Mouse (Mus musculus) limb, embryonic 15.5 days (tissue): ENCODE results near the gene Alad. TPM values are rescaled to one million over a fixed set of nuclear protein-coding genes. Genes with fewer than 3 reads are reported as not detected.

ENCODE experiments used
- ATAC-seq: fragments of 200-750 bp; cut with Nextera tagmentation; 2 replicates; pipeline ENCODE4 v1.8.0; 2017; ENCODE audit warnings: low read depth, moderate TSS enrichment; ENCODE audit not compliant: insufficient number of reproducible peaks, low FRiP score, low TSS enrichment
- H3K27ac ChIP-seq: fragments of 300-500 bp; sonication (generic); 2 replicates; pipeline ENCODE4 v1.5.1; 2015; ENCODE audit warnings: moderate library complexity, mild to moderate bottlenecking, inconsistent platforms
- H3K27me3 ChIP-seq: fragments of 300-500 bp; sonication (generic); 2 replicates; pipeline ENCODE4 v1.6.1; 2015; ENCODE audit warnings: inconsistent platforms
- H3K36me3 ChIP-seq: fragments of 300-500 bp; sonication (generic); 2 replicates; pipeline ENCODE4 v1.6.1; 2015; ENCODE audit warnings: inconsistent platforms
- H3K4me1 ChIP-seq: fragments of 300-500 bp; sonication (generic); 2 replicates; pipeline ENCODE4 v1.6.1; 2015; ENCODE audit warnings: inconsistent platforms
- H3K4me2 ChIP-seq: fragments of 300-500 bp; sonication (generic); 2 replicates; pipeline ENCODE4 v1.6.1; 2015; ENCODE audit warnings: mild to moderate bottlenecking, inconsistent platforms
- H3K4me3 ChIP-seq: fragments of 300-500 bp; sonication (generic); 2 replicates; pipeline ENCODE4 v1.5.1; 2015; ENCODE audit warnings: mild to moderate bottlenecking, inconsistent platforms
- H3K9ac ChIP-seq: fragments of 300-500 bp; sonication (generic); 2 replicates; pipeline ENCODE4 v1.6.1; 2015; ENCODE audit warnings: inconsistent platforms
- H3K9me3 ChIP-seq: fragments of 300-500 bp; sonication (generic); 2 replicates; pipeline ENCODE4 v1.6.1; 2016; ENCODE audit warnings: inconsistent platforms
- WGBS: fragments of 180-500 bp; shearing (Covaris S2); methylation state at CpG from one replicate; pipeline ENCODE4 v1.1.7; 2015; 5-methylcytosine and 5-hydroxymethylcytosine counted together
- polyA plus RNA-seq: library from polyadenylated mRNA; unstranded; fragments of >200 nt; fragmentation: Nextera tagmentation; extraction: Ambion mirVana; gene quantifications from 2 replicates; pipeline ENCODE4 v1.2.1, GENCODE M21; 2015

Alad gene
- polyA plus RNA-seq, 1 experiment from 2014 or later, result 86.5 TPM

DNA sequence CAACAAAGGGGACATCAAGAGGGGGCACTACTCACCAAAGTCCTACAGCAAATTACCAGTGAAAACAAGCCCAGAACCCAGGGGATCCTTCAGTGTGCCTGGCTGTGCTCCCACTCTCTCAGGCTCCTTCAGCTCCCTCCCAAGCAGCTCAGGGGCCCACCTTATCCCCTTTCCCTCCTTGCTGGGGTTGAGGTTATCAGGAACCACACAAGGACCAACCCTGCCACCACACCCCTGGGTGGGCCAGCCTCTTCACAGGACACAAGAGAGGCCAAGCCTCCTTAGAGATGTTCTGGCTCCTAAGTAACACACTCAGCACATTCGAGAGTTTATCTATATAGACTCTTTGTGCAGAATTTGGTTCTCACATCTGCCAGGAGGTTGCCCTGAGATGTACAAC, 3.1 kb downstream of the Alad start:
- 86% methylated on average over 1 of the region's 1 CpGs for WGBS
- H3K36me3 ChIP-seq, result peaks cover 26% of the 10 kb centered on the region
- H3K27me3 ChIP-seq, result no peaks in the 10 kb centered on the region
- peak overlapping the region; percentile 74 for H3K27ac ChIP-seq
- no peak overlapping the region for H3K4me2 ChIP-seq
- no peaks in the 10 kb centered on the region for H3K9me3 ChIP-seq
- peaks cover 39% of the 10 kb centered on the region for H3K4me1 ChIP-seq
- no peak overlapping the region for H3K9ac ChIP-seq
- H3K4me3 ChIP-seq, result no peak overlapping the region
- no peak for ATAC-seq

DNA sequence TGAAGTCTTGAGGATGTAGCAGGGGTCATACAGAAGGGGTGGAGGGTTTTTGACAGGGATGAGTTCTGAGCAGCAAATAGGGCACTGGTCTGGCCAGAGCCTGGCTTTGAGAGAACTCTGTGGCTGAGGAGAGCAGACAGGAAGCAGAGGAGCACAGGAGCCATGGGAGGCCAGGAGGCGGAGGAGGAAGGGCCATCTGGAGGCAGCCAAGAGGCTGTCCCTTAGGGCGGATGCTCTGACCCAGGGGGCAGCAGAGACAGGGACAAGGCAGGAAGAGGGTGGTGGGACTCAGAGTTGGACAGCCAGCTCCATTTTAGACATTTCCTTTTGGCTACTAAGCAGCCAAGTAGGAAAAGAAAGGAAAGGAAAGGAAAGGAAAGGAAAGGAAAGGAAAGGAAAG, 3.6 kb downstream of the Alad start:
- H3K27ac ChIP-seq, result no peak overlapping the region; the same call in 1 of the 2 replicates
- H3K36me3 ChIP-seq, result peaks cover 31% of the 10 kb centered on the region
- no peak overlapping the region for H3K9ac ChIP-seq
- H3K4me1 ChIP-seq, result peaks cover 39% of the 10 kb centered on the region
- H3K9me3 ChIP-seq, result no peaks in the 10 kb centered on the region
- ATAC-seq, result no peak
- no peaks in the 10 kb centered on the region for H3K27me3 ChIP-seq
- H3K4me3 ChIP-seq, result no peak overlapping the region
- H3K4me2 ChIP-seq, result no peak overlapping the region
- 26% methylated on average over 2 of the region's 2 CpGs for WGBS

DNA sequence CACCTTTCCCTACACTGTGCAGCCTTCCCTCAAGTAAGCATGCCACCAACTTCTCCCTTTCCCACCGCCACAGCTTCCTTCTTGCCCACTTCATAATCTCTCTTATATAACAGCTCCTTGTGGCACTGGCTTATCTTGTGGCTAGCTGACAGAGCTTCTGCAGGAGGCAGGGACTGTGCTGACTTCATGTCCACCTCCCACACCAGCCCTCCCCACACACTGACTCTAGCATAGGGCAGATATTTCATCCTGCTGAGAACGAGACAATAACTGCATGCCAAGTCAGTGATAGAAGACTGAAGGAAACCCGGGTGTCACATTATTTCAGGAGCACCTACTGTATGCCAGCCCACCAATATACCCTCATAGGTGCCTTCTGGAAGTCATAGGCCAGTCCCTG, 4.2 kb downstream of the Alad start:
- Histone ChIP-seq H3K27me3 (no peaks in the 10 kb centered on the region), H3K36me3 (peaks cover 37% of the 10 kb centered on the region), H3K9me3 (no peaks in the 10 kb centered on the region), H3K4me2 (no peak overlapping the region), H3K27ac (no peak overlapping the region; the same call in 1 of the 2 replicates), H3K9ac (no peak overlapping the region), H3K4me1 (peaks cover 39% of the 10 kb centered on the region), H3K4me3 (no peak overlapping the region)
- no peak for ATAC-seq
- 74% methylated on average over 3 of the region's 3 CpGs for WGBS

DNA sequence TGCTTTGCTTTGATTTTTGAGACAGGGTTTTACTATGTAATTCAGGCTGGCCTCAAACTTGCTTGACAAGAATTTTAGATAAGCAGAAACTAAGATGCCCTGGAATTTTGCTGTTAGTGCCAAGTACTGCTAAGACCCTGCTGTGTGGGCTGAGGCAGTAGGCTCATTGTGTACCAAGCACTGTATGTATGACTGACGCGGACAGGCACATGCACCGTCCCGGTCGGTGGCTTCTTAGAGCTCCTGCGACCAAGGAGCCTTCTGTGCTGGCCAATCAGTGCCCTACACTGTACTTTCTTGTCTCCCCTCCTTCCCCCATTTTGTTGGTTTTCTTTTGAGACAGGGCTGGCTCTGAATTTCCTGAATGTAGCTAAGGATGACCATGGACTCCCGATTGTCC, 4.7 kb downstream of the Alad start:
- no peak overlapping the region for H3K27ac ChIP-seq
- ATAC-seq, result no peak
- 80% methylated on average over 7 of the region's 7 CpGs for WGBS

DNA sequence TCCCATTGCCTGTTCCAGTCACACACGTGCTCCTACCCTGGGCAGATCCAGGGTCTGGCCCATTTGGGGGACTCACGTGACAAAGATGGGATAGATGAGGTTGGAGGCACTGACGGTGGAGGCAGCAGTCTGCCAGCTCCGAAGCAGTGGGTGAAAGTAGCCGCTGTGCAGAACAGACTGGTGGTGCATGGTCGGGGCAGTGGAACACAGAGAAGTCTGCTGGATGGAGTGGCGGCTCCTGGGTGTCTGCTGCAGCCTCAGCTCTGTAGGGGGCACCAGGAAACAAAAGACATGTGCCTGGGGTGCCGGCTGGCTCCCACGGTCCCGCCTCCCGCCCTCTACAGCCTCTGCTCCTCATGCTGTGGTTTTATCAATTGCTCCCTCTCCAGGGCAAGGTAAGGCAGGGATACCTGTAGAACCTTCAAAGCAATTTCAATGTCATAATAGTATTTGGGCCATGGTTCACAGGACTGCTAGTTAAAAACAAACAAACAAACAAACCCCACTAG, 5.7 kb downstream of the Alad start:
- WGBS, result 47% methylated on average over 11 of the region's 11 CpGs
- peaks cover 37% of the 10 kb centered on the region for H3K4me1 ChIP-seq
- H3K9ac ChIP-seq, result no peak overlapping the region
- no peak overlapping the region for H3K4me3 ChIP-seq
- ATAC-seq, result no peak
- no peak overlapping the region for H3K4me2 ChIP-seq
- H3K27ac ChIP-seq, result no peak overlapping the region
- no peaks in the 10 kb centered on the region for H3K27me3 ChIP-seq
- H3K36me3 ChIP-seq, result peaks cover 52% of the 10 kb centered on the region
- no peaks in the 10 kb centered on the region for H3K9me3 ChIP-seq

More for the DNA sequence above, 4.7 kb downstream of the Alad start:
- no peak overlapping the region for H3K4me3 ChIP-seq
- no peaks in the 10 kb centered on the region for H3K9me3 ChIP-seq
- no peak overlapping the region for H3K4me2 ChIP-seq
- no peaks in the 10 kb centered on the region for H3K27me3 ChIP-seq
- H3K36me3 ChIP-seq, result peaks cover 42% of the 10 kb centered on the region
- no peak overlapping the region for H3K9ac ChIP-seq
- H3K4me1 ChIP-seq, result peaks cover 39% of the 10 kb centered on the region

DNA sequence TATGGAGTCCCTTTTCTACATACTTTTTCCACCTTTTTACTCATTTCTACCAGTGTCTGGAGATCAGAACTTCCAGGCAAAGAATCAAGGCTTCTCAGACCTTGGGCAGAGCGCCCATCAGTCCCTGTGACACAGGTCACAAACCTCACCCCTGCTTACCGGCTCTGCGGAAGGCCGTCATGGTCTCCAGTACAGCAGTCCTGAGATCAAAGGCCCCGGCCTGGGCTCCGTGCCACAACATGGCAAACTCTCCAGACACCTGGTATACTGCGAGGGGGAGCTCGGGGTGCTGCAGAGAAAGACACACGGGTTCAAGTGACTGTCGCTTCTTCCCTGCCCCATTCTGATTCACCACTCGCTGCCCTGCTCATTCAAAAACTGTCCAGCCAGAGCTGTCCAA, 9.8 kb downstream of the Alad start:
- Histone ChIP-seq H3K9ac (no peak overlapping the region), H3K4me3 (no peak overlapping the region), H3K9me3 (no peaks in the 10 kb centered on the region), H3K36me3 (peaks cover 68% of the 10 kb centered on the region), H3K27me3 (no peaks in the 10 kb centered on the region), H3K27ac (no peak overlapping the region), H3K4me1 (peaks cover under 1% of the 10 kb centered on the region; the same call in 1 of the 2 replicates), H3K4me2 (no peak overlapping the region)
- WGBS, result 87% methylated on average over 11 of the region's 11 CpGs
- ATAC-seq, result no peak

DNA sequence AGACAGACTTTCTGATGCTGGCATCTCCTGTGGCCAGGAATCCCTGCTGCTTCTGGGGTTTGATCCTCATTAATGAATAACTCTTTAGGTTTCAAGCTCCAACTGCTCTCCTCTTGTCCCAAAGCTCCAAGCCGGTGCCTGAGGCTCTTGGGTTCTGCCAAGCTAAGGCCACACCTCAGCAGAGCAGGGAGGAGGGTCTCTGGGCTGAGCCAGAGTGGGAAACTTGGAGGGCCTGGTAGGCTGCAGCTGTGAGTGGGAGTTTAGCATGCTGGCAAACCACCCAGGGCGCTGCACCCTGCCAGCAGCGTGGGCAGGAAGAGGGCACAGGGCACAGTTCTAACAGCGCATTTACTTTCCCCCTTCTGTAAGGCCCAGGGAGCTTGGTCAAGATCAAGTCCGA, 10.9 kb downstream of the Alad start:
- ATAC-seq, result no peak
- Histone ChIP-seq H3K9ac (no peak overlapping the region), H3K27ac (no peak overlapping the region), H3K9me3 (no peaks in the 10 kb centered on the region), H3K4me2 (no peak overlapping the region), H3K36me3 (peaks cover 64% of the 10 kb centered on the region), H3K4me3 (no peak overlapping the region), H3K27me3 (no peaks in the 10 kb centered on the region), H3K4me1 (no peaks in the 10 kb centered on the region; the same call in 1 of the 2 replicates)
- WGBS, result 97% methylated on average over 5 of the region's 5 CpGs

DNA sequence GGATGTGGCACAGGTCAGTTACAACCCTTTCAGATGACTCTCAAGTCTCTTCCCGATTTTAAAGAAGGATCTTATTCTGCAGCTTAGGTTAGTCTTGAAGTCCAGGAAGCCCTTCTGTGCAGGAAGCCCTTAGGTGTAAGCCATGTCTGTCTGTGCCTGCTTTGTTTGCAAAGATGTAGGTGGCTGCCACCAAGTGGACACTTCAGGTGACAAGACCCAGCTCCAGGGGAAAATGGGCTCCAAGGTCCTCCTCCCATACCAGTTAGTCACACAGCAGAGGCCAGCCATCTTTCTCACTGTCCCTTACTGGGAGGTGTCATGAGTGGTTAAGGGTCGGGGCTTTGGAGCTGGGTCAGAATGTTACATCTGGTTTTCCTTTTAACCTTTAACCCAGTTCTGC, 12.9 kb downstream of the Alad start:
- Histone ChIP-seq H3K4me3 (no peak overlapping the region), H3K4me2 (no peak overlapping the region), H3K36me3 (peaks cover 44% of the 10 kb centered on the region), H3K4me1 (peaks cover 4% of the 10 kb centered on the region), H3K27me3 (no peaks in the 10 kb centered on the region), H3K9ac (no peak overlapping the region), H3K27ac (no peak overlapping the region), H3K9me3 (no peaks in the 10 kb centered on the region)
- ATAC-seq, result no peak
- WGBS, result 47% methylated on average over 2 of the region's 2 CpGs

DNA sequence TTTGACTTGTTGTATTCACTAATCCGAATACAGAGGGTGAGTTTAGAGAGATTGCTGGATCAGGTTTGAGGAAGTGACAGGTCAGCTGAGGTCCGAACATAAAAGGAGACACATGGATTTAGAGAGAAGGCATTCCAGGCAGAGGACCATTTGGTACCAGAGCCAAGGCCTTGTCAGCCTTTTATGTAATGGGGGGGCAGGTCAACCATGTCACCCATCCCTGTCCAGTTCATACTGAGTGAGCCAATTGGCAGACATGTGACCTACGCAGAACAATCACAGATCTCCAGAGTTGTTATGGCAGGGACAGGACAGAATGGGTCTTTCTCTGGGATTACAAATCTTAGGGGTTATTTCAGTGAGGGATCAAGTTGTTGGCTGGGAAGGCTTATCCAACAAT, 13.7 kb downstream of the Alad start:
- ATAC-seq, result no peak
- no peak overlapping the region for H3K4me3 ChIP-seq
- WGBS, result 81% methylated on average over 3 of the region's 3 CpGs
- H3K36me3 ChIP-seq, result peaks cover 36% of the 10 kb centered on the region
- H3K4me2 ChIP-seq, result no peak overlapping the region
- H3K9ac ChIP-seq, result no peak overlapping the region
- no peaks in the 10 kb centered on the region for H3K27me3 ChIP-seq
- no peak overlapping the region for H3K27ac ChIP-seq
- peaks cover 7% of the 10 kb centered on the region for H3K4me1 ChIP-seq
- no peaks in the 10 kb centered on the region for H3K9me3 ChIP-seq

DNA sequence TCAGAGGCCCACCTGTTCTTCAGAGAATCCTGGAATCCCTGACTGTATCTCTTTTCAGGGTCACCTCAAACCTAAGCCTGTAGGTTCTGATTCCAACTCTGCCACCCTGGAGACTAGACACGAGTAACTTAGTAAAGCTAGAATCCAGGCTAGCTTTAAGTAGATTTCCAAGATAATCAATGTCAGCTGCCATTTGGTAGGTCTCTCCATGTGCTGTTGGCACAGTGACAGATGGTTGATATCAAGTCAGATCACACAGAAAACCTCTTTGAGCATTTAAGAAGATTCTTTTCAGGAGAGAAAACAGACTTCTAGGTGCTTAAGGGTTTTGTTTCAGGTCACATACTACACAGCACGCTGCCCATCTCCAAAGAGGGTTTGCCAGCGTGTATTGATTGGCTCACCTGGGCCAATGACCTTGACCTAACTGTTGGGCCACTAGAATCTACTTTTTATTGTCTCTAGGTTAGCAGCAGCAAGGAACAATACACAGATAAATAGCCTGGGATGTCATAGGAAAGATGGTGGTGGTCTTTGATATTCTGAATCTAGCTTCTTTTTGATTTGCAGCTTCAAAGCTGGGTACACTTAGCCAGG, 16.2 kb downstream of the Alad start, which contains the start of gene Hdhd3:
Hdhd3 (minus strand) TSS at position 94 of the 597 bp plus-strand sequence.
- peaks cover 7% of the 10 kb centered on the region for H3K4me1 ChIP-seq
- no peaks in the 10 kb centered on the region for H3K9me3 ChIP-seq
- peaks cover 26% of the 10 kb centered on the region for H3K36me3 ChIP-seq
- 71% methylated on average over 3 of the region's 3 CpGs for whole genome bisulfite sequencing
- no peak for ATAC-seq
- peak within 1 kb of the TSS; percentile 70 for H3K27ac ChIP-seq
- no peaks in the 10 kb centered on the region for H3K27me3 ChIP-seq
- H3K4me3 ChIP-seq, result peak within 1 kb of the TSS; percentile 56
- peak within 1 kb of the TSS; percentile 57 for H3K4me2 ChIP-seq
- H3K9ac ChIP-seq, result peak within 1 kb of the TSS; percentile 42

DNA sequence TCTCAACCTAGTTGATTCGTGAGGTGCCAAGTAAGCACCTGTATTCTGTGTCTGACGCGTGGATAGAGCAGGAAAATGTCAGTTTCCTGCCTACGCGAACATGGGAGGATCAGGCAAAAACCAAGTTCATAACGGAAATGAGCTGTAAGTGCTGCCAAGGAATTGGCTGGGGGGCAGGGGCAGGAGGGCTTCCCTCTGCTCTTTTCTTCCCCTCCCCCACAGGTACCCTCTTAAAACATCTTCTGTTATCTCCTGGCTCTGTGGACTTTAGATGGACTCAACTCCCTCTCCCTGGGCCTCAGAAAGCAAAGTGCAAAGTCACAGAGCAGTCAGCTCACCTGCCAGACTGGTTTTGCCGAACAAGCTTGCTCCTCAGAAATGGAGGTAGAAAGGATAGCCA, 16.7 kb downstream of the Alad start:
- H3K9me3 ChIP-seq, result no peaks in the 10 kb centered on the region
- peaks cover 26% of the 10 kb centered on the region for H3K36me3 ChIP-seq
- no peaks in the 10 kb centered on the region for H3K27me3 ChIP-seq
- no peak overlapping the region for H3K4me3 ChIP-seq
- no peak overlapping the region for H3K4me2 ChIP-seq
- peaks cover 7% of the 10 kb centered on the region for H3K4me1 ChIP-seq
- 64% methylated on average over 7 of the region's 7 CpGs for WGBS
- H3K27ac ChIP-seq, result peak overlapping the region; percentile 9; the same call in 1 of the 2 replicates
- H3K9ac ChIP-seq, result no peak overlapping the region
- no peak for ATAC-seq

DNA sequence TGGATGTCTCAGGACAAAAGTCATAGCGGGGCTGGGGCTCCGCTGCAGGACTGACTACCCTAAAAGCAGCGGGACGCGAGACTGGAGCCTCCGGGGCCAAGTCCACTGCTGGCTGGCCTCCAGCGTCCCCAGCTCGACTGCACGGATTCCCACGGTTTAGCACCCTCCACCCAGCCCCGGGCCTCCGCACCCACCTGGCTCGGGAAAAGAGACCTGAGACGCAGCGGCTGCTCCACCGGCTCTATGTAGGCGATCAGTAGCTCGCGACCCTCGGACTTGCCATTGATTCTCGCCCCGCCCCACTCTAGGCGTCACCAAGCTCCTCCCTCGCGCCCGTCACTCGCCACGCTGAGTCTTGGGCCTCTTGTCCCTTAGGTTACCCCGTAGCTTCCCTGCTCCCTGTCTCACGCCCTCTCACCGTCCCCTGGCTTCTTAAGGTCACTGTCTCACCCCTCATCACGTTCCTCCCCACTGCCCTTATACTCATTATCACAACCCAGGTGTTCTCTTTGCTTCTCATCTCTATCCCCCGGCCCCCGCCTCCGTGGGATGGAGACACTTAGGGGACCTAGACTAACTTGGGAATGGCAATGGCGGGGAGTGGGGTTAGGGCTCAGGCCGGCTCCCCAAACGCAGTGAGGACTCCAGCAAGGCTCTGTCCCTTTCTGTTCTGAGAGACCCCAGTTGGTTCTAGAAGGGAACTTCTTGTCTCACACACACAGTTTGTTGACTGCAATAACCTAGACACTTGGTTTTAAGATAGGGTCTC, 17.6 kb downstream of the Alad start:
- H3K27ac ChIP-seq, result peak overlapping the region; percentile 70
- H3K9me3 ChIP-seq, result no peaks in the 10 kb centered on the region
- peak overlapping the region; percentile 42 for H3K9ac ChIP-seq
- H3K36me3 ChIP-seq, result peaks cover 27% of the 10 kb centered on the region
- peak overlapping the region; percentile 57 for H3K4me2 ChIP-seq
- peak overlapping the region; percentile 56 for H3K4me3 ChIP-seq
- H3K4me1 ChIP-seq, result peaks cover 7% of the 10 kb centered on the region
- ATAC-seq, result peak; percentile 88
- WGBS, result 2% methylated on average over 38 of the region's 38 CpGs
- H3K27me3 ChIP-seq, result no peaks in the 10 kb centered on the region
